Mouse (Mus musculus) ovary, adult 10 weeks (tissue): Measurements from ENCODE around the gene Clstn1. TPM values are rescaled to one million over a fixed set of nuclear protein-coding genes. Genes with fewer than 3 reads are reported as not detected.

Experiments
- polyA plus RNA-seq: library from polyadenylated mRNA; stranded (reverse); fragments of 350-450 nt; fragmentation: Illumina TruSeq; extraction: RNeasy Lipid Tissue Mini Kit (QIAGEN cat#74804); gene quantifications from one replicate; pipeline ENCODE4 v1.2.3, GENCODE M21; 2014

The Clstn1 gene
- polyA plus RNA-seq = 21.6 TPM

DNA sequence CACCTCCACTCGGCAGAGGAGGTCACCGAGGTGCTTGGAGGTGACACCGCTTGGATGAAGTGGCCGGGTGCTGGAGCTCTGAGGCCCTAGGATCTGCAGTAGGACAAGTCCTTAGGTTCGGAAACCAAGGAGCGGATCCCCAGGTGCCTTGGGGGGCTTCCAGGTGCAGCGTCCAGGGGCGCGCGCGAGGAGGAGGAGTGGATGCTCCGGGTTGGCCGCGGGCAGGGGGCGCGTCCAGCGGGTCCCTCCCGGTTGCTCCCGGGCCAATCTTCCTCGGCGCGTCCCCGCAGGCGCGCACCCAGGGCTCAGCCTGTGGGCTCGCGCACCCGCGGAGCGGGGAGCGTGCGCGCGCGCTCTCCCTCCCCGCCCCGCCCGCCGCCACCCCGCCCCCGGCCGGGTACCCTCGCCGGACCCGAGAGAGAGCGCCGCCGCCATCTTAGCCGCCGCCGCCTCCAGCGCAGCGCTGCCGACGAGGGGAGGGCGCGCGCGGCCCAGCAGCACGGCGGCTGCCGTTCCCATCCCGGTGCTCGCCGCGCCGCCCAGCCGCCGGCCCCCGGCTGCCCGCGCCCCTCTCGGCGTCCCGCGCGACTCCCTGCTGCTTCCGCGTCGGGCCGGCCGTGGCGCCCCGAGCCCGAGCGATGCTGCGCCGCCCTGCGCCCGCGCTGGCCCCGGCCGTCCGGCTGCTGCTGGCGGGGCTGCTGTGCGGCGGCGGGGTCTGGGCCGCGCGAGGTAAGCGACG is at the start of gene Clstn1:
Clstn1 (plus strand) TSS at position 425 of the 739 bp plus-strand sequence.

Other genes starting within 250 kb of the Clstn1 start
- 45.6 TPM for gene Ube4b, start 159.7 kb upstream of the Clstn1 start, polyA plus RNA-seq
- gene Rbp7, start 131.5 kb upstream of the Clstn1 start, polyA plus RNA-seq = 1.9 TPM
- gene Tmem274, start 109.1 kb upstream of the Clstn1 start, polyA plus RNA-seq = not detected
- gene Nmnat1, start 101.3 kb upstream of the Clstn1 start, polyA plus RNA-seq = 2.6 TPM
- 28.2 TPM for gene Lzic, start 101.2 kb upstream of the Clstn1 start, polyA plus RNA-seq
- gene Ctnnbip1, start 68.2 kb upstream of the Clstn1 start, polyA plus RNA-seq = 9.2 TPM
- 1.5 TPM for gene Pik3cd, start 116.1 kb downstream of the Clstn1 start, polyA plus RNA-seq
- 1.4 TPM for gene Tmem201, start 151.6 kb downstream of the Clstn1 start, polyA plus RNA-seq
- 9.4 TPM for gene Slc25a33, start 187.8 kb downstream of the Clstn1 start, polyA plus RNA-seq